Mouse (Mus musculus) layer of hippocampus, adult 18-20 months (tissue): ENCODE measurements at regions not wholly inside any gene's neighbourhood (a gene's known extent, or its start where the extent isn't known, plus 50 kb on each side); places are given as distances from the start of the nearest gene placed in this dataset.

Experiments
- DNase-seq, 2 experiments: peaks; one replicate each; pipeline ENCODE4 v3.0.0; 2022; ENCODE audit warnings: low spot score in 2 of 2

DNA sequence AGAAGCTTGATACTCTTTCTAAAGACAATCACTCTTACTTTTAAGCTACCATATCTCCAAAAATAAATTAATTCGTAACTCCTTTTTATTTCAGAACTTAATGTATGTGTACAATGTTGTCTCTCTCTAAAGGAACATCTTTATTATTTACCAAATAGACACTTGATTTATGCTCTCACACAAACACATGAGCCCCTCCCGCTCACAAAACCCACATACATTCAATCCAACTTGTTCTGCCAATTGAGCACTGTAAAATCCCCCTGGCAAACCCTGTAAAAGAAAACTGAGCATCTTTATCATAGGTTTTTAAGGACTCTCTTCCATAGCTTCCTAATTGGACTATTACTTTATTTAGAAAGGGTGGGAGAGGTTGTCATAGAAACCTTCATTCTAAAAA lies 812.5 kb downstream of the Phf3 start:
- no peak for DNase-seq

DNA sequence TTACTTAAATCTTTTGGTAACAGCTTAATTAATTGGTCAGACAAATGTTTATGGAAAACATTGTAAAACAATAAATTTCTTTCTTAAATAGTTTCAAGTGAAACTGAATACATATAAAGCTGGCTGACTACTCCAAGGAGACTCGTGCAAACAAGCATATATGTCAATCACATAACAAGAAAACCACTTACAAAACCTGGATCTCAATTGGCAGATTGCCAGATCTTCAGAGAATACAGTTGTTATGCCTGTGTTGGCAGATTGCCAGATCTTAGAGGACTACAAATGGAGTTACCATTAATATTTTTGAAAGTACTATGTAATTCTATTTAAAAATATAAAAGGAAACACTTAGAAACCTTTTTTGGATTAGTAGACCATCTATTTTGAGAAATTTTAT lies 812.9 kb downstream of the Phf3 start:
- DNase-seq, result no peak

GRCm38 (mm10) chr1:30017596-30017995 lies 856.1 kb downstream of the Phf3 start:
- peak in 1 of 2 experiments; percentile 2 for DNase-seq

GRCm38 (mm10) chr1:30008757-30009340 lies 864.9 kb downstream of the Phf3 start:
- DNase-seq, result no peak
